Mouse (Mus musculus) kidney, postnatal 10 days (tissue): Measurements from ENCODE around the gene Ephb6.
A peak's percentile ranks its signal among the peaks of the same experiment; 100 is the strongest.
"Not testable (repeated sequence)": the region's sequence is repeated elsewhere in the genome, so short reads cannot be mapped to it uniquely, and the experiment has no call there.

Experiments
- DNase-seq: peaks from one replicate; pipeline ENCODE4 v3.0.0; 2021; ENCODE audit warnings: mixed read lengths

Gene Ephb6

DNA sequence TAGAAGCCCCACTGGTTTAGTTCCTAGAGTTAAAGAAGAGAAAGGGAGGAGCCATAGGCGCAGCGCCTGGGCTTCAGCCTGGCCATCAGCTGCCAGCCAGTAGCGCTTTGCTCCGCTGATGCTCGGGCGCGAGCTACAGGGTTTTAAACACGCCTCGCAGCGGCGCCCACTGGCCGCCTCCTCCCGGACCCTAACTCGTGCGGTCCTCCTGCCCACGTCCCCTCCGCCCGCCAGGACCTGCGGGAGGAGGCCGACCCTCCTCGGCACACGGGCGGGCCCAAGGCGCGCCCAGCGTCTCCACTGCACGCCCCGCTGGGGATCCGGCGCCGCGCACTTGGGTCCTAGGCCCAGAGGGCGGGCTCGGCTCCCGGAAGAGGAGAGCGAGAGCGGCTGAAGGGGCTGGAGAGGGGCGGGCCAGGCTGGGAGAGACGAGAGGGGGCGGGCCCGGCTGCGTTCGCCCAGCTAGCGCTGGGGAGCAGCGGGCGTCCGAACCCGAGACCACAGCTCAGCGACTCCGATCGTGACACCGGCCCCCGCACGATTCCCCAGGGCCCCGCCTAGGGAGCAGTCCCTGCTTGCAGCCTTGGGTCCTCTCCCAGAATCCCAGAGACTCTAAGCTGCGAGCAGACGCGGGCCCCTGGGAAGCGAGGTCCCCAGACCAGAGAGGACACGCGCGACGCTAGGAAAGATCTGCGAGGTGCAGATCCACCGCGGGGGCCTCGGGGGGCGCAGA lies at the start of gene Ephb6:
Ephb6 (plus strand) TSS at position 422 of the 733 bp plus-strand sequence.
- DNase-seq, result peak; percentile 88

DNA sequence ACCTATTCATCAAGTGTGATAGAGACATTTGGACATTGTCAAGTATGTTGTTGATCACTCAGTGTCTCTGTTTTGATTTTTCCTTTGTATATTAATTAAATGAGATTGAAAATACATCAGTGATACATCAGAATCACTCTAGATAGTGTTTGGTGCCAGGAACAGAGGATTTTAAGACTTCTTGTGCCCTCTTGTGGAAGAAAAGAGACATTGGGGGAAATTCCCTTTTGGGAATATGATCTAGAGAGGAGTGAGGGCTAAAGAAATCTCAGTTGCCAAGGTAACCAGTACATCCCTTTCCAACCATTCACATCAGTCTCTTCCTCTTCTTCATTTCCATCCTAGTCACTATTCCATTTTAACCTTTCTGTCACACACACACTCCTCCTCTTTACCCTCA lies 48.9 kb upstream of the Ephb6 start:
- no peak for DNase-seq

DNA sequence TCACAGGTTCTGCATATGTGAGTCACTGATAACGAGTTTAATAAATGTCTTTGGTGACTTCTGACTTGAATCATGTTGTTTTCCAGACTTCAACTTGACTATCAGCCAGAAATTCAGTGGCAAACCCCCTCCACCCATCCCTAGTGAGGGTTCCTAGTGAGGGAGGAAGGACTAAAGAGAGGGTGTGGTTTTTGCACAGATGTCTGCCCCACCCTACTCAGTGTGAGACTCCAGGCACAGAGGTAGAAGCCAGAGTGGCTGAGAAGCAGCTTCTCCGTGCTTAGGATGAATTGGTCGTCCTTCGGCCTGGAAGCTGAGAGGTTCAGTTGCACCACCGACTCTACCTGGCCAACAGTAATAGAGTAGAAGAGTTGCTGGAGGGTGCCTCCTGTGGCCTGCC lies 47.8 kb upstream of the Ephb6 start:
- DNase-seq, result no peak

DNA sequence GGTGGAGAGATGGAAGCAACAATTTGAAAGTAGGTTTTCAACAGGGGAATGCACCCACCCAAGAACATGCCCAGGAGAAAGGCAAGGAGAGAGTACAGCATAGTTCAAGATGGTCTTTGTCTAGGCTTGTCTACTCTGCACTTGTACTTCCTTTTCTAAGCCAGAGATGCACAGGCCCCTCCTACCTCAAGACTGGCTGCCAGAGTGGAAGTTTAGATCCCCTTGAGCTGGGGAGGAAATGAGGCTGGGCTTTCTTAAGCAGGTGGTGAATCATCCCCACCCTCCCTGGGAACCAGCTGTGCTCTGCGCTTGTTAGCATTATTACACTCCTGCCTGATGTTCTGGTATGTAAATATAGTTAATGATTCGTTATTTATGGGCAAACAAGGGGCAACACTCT lies 47.0 kb upstream of the Ephb6 start:
- DNase-seq, result no peak

DNA sequence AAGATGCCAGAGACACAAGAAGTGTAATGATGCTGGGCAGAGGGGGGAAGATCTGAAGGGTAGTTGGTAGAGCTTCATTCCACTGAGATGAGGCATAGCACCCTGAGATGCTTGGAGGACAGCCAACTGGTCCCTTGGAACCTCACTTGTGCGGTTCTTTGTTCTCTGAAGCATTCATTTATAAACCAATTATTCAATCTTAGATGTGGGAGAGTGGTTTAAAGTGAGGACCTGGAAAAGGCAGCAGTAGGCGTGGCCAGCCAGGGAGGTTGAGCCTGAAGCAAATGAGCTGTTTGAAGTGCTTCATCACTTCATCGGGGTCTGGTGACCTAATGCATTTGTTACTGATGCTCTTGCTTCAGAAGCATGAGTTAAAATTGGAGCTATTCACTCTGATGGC lies 46.0 kb upstream of the Ephb6 start:
- DNase-seq, result no peak

DNA sequence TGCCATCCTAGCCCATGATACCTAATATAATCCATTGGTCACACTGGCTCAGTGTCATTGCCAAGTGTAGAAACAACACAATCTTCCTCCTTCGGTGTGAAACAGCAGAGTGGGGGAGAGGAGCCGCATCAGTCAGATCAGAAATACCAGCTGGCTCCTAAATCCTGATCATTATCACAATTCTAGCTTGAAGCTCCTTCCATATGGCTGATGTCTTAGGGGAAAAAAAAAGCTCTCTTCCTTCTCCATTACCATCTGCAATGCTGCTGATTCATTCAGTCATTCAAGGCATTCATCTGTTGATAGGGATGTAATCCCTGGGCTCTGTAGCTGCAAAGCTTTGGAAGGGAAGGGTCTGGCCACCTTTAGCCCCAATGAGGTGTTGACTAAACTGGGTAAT lies 45.0 kb upstream of the Ephb6 start:
- no peak for DNase-seq

DNA sequence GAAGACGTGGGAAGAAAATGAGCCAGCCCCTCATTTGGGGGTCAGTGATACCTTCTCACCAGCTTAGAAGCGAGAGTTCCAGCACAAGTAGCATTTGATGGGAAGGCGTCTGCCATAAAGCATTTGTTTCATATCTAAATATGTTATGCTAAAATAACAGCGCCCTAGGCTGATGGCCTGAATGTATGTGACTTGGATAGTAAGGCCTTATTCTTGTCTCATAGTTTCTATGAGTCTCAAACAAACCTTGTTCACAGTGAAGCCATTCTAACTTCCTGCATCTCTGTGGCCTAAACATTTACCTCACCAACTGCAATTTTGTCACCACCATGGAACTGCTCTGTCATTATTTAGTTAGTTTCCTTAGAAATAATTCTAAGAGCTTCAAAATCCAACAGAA lies 42.7 kb upstream of the Ephb6 start:
- DNase-seq, result no peak

DNA sequence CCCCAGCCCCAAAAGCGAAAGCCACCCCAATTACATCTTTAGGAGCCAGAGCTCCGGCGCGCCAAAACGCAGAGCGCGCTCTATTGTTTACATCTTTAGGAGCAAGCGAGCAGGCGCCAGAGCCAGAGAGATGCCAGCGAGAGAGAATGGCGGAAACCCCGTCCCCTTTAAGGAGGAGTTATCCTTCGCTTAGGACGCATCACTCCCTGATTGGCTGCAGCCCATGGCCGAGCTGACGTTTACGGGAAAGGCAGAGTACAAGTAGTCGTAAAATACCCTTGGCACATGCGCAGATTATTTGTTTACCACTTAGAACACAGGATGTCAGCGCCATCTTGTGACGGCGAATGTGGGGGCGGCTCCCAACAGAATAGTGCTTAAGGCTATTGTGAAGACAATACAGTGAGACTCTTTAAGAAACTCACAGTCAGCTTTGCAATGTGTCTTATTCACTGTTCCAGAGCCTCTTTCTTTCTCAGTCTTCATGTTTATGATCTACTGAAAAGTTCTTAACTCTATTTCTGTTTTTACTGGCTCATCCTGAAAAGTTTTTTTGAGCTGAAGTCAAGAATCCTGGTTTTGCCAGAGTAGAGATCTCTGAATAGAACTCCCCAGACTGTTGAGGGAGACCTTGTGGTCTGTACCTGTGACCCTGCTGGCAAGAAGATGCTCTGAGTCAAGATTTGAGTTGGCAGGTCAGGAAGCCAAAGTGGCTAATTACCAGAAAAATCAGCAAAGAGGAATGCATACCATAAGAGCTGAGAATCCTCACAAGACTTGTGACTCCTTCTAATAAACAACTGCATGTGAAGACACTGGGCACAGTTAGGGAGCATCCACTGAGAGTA lies 42.0 kb upstream of the Ephb6 start:
- not testable (repeated sequence) for DNase-seq

DNA sequence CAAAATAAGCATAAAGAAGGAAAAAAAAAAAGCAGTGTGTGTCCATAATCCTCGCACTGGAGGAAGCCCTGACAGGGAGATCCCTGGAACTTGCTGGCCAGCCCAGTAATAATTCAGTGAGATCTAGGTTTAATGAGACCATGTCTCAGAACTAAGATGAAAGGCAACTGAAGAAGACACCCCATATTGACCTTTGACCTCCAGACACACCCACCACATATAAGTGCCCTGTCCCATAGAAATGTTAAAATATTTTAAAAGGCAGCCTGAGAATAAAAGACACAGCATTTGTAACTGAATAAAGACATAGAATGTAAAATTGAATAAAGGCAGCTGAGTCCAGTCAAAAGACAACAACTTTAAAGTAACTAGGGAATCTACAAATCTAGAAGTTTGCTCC lies 40.0 kb upstream of the Ephb6 start:
- no peak for DNase-seq

DNA sequence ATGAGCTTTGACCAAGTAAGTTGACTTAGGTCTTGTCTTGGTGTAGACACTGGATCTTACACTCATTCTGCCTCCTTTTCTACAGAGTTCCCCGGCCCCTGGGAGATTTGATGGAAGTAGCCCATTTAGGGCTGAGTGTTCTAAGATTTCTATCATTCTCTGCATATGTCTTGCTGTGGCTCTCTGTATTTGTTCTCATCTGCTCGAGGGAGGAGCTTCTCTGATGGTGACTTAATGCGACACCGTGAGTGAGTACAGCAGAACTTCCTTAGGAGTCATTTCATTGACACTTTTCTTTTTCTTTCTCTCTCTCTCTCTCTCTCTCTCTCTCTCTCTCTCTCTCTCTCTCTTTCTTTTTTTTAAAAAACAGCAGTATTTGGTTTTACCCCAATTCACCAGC lies 38.3 kb upstream of the Ephb6 start:
- no peak for DNase-seq

DNA sequence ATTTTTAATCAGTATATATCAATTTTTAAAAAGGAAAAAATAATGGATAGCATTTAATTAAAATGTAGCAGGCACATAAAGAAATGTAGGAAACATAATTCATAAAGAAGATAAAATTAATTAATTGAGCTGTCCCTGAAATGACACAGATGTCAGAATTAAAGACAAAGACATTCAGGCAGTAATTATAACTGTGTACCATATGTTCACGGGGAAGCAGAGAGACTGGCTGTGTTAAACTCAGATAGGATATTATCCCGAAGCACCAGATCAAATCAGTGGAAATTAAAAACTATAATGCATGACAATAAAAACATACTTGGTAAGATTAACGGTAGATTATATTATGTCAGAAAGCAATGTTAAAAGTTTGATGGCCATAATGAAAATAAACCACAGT lies 36.2 kb upstream of the Ephb6 start:
- no peak for DNase-seq

DNA sequence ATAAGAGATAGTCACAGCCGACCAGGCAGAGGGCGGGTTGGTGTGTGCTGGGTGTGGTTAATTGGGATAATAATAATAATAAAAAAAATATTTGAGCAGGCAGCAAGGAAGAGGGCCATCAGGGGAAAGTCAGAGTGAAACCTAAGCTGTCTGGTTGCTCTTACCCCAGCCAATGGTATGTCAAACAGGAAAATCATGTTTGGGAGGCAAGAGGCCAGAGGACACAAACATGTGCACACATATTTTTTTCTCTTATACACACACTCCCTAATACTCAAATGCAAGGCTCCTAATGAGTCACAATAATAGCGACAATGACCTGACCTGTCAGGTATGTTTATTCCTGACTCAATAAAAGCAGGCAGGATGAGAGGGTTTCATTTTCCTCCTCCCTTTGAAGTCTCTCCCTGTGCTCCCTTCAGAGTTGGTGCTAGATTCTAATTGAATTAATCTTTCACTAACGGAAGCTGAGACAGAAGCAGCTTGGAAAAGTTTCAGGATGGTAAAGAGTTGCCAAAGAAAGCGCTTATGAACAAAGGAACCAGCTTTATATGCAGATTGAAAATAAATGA lies 28.7 kb upstream of the Ephb6 start:
- no peak for DNase-seq

DNA sequence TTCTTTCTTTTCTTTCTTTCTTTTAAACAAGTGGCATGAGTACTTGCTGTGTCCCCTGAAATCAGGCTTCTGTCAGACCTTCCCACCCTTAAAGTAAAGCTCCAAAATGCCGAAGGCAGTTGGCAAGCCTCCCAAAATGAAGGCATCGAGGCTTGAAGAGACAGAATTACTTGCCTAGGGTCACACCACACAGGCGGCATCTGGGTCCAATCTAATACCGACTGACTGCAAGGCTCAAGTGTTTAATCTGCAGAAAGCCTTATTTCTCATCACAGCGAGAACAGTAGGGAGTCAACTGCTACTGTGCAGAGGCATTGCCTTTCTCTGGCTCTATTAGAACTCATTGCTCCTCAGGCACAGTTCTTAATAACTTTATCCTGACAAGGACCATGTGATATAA lies 28.0 kb upstream of the Ephb6 start:
- no peak for DNase-seq

DNA sequence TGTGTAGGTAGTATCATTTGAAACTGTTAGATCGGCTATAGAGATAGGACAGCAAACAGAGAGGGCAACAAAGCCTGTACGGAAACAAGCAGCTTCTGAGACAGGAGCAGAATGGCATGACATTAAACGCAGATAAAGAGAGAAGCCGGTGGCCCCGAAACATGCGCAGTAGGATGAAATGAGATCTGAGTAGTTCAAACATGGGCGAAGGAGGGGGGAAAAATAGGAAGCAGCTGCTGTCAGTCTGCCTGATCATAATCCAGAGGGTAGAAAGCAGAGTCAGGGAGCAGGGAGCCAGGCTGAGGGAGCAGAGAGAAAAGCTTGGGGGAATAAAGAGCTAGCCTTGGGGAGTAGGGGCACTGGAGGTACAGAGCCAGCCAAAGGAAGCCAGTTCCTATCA lies 24.0 kb upstream of the Ephb6 start:
- no peak for DNase-seq

DNA sequence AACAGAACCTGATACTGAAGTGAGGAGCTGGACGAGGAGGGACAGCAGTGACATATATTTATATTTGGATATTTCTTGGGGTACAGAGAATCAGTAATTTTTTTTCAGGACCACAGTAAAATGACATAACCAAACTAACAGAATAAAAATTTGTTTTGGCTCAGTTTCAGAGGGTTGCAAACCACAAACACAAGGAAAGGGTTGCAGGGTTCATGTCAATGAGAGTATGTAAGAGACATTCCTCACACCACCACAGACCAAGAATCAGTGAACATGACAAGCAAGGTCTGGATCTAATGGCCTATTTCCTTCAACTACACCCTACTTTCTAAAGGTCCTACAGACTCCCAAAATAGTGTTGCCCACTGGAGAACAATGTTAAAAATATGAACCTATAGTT lies 23.1 kb upstream of the Ephb6 start:
- DNase-seq, result no peak

DNA sequence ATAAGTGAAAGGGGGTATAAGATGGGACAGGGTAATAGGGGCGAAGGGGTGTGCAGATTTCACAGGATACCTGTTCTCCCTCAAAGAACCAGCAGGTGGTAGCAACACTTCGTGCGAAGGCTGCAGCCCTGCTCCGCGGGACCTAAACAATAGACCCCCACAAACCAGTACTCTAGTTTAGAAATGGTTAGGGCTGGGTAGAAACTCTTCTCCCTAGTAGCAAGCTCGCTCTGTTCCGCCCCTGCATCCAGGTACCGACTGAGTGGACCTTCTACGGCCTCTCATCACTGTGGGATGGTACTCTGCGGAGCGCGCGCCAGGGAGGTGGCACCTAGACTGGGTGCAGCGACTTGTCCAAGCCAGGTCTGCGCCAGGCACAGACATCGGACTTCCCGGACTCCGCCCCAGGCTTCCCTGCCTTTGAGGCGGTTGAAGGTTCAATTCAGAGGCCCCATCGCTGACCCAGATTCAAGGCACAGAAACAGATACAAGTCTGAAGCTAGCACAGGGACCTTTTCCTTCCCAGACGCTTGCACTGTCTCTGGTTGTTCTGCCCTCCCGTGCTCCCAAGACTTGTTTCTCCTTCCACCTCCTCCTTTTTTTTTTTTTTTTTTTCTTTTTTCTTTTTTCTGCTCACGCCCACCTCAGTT lies 756 bp upstream of the Ephb6 start:
- peak; percentile 57 for DNase-seq

DNA sequence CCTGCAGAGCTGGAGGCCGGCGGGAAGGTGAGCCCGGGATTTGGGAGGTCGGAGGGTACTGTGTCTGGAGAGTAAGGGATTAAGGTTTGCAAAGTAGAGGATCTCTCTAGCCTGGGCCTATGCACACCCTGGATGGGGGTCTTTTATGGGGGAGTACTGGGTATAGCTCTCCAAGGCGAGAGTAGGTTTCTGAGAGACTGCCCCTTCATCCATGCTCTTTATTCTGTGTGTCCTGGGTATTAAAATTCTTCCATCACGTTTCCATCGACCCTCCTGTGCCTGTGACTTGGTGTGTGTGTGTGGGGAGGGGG lies 467 bp downstream of the Ephb6 start:
- DNase-seq, result no peak

DNA sequence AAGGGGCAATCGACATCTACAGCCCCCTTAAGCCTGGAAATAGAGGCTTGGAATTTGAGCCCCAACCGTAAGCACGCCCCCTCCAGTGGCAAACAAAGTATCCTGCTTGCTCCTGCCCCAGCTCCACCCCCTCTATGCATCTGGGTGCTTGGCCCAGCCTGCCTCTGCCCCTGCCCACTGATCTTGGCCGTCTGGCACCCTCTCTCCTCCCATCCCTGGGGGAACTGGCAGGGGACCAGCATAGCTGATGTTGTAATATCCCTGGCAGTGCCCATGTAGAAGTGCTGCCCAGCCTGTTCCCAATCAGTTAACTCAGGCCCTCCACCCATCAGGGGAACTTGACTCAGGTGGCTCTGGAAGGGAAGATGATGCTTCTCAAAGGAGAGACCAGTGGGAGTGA lies 932 bp downstream of the Ephb6 start:
- DNase-seq, result peak; percentile 57

DNA sequence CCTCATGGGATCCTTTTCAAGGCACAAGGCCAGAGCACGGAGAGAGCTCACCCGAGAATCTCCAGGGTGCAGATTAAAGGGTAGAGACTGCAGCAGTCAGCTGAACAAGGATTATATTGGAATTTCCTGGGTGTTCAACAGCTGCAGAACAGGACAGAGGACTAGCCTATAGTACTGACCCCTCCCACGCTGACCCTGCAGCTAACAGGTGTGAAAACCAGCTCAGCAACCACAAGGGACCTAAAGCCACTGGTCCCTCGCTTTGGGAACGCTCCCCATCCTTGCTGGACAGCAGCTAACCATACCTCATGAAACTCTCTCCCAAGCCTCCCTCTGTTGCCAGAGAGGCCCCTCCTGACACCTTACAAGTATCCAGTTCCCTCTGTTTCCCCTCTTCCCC lies 2.4 kb downstream of the Ephb6 start:
- no peak for DNase-seq

DNA sequence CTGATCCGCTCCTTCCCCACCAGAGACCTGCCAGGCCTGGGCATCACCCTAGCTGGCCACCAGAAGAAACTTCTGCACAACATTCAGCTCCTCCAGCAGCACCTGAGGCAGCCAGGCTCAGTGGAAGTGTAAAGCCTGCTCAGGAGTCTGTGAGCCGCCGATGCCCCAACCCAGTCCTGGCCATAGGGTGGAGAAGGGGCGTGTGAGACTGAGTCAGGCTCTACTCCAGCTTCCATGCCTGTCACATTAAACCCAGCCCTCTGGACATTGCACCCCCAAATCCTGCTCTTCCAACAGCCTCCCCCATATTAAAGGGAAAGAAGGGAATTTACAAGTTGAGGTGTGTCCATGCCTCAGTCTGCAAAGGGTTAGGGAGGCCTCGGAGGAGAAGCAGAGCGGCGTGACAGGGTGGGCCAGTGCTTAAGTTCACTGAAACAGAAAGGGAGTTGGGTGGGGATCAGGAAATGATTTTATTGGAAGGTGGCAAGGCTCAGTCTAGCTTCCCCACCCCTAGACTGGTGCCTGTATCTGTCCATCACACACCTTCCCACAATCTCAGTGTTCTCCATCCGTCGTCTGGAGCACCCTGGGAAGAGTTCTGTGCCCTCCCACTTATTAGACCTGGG lies 15.0 kb downstream of the Ephb6 start:
- no peak for DNase-seq

DNA sequence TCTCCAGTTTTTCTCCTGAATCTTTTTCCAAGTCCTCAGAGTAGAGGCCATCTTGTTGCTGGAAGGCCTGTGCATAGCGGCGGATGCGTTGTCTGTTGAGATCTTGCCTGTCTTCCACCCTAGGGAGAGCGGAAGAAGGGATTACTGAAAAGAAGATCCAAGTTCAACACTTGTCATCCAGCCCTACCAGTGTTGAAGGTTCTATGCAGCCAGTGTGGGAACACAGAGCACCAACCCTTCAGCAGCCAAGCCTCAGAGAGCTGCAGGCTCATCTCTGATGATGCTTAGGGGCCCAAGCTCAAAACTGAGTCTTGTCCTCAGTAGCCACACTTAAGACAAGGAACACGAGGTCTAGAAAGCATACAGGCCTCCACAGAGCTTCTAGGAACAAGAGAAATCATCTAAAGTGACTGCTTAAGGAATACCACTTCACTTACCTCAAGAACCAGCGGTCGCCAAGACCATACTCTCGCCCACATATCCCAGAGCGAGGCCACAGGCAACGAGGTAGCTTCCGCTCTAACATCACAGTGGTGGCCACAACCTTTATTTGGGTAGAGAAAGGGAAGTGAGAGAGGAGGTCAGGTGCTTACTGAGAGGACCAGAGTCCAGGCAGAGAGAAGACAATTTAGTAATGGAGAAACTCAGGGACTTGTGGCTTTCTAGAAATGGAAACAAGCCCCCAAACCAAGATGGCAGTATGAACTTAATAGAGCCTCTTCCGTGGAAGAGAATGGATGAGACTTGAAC lies 16.1 kb downstream of the Ephb6 start:
- DNase-seq, result no peak

DNA sequence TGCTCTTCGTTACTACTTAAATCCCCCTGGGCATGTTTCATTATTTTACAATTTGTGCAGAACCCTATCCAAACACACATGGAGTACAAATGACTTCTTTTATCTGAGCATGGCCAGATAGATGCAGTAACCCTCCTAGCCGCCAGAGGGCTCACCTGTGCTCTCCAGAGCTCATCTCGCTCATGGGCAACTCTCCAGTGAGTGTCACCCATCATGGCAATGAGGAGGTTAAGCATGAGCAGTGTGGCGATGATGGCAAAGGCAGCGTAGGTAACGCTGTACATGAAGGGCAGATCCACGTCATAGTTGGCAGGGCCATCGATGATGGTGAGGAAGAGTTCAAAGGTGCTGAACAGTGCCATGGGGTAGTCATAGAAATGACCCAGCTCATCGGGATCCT lies 17.4 kb downstream of the Ephb6 start:
- peak; percentile 24 for DNase-seq

DNA sequence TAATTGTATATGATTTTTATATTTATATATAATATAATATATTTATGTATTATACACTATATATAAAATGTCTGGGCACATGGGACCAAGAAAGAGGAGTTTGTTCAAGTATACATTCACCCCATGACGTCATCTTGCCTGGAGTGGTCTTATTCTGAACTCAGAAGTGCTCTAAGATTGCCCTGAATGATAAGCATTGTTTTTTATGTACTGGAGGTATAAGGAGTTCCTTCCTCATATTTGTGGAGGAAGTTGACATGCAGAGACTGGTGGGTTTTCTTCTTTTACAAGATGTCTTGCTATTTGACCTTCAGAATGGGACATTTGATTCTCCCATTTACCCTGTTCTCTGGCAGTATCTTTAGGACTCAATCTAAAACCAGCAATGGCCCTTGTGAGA lies 22.9 kb downstream of the Ephb6 start:
- DNase-seq, result no peak
